Mouse (Mus musculus) sigmoid colon, adult 10 weeks (tissue): ENCODE measurements around the gene Trak2. TPM values are rescaled to one million over a fixed set of nuclear protein-coding genes. Genes with fewer than 3 reads are reported as not detected.

Experiments
- polyA plus RNA-seq: library from polyadenylated mRNA; stranded (reverse); fragments of 350-450 nt; fragmentation: Illumina TruSeq; extraction: RNeasy Lipid Tissue Mini Kit (QIAGEN cat#74804); gene quantifications from one replicate; pipeline ENCODE4 v1.2.3, GENCODE M21; 2014; ENCODE audit warnings: low read depth, low replicate concordance

Trak2 gene
- polyA plus RNA-seq, result 45.1 TPM

DNA sequence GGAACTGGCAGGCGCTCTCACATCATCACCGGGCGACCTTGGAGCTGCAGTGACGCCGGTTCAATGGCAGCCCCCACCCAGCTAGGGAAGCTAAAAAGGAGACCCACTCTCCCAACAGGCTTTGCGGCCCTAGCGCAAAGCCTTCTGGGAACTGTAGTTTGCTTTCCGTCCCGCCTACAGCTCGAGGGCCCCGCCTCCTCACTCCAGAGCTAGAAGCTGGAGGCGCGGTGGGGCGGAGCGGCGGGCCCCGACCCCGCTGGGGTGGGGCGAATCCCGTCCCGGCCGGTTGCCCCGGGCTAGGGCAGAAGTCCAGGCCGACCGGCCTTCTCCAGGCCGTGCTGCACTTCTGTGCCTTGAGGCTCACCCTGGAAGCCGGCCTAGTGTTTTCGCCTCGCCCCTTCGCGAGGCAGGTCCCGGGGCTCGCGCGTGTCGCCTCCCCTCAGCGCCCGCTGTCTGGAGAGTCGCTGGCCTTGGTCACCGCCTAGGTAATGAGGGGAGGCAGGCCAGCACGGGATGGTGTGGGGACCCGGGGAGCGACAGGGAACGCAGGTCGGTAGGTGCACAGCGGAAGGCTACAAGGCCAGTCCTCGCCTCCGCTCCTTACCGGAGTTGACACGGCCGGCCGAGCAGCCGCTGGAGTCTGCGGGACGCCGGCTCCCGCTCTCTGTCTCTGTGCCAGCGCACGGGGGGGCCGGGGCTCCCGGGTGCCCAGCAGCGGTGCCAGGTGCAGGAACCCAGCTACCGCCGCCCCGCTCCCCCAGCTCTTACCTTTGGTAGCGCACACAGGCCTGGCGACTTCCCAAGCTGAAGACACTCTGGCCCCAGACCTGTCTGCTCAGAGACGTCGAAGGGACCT lies at the start of gene Trak2, which contains the start of gene Stradb:
Trak2 (minus strand) TSS at position 65 of the 856 bp plus-strand sequence.
Stradb (plus strand) TSS at position 157 of the 856 bp plus-strand sequence.

Other genes starting within 250 kb of the Trak2 start
- 123 TPM for gene Casp8, start 178.1 kb downstream of the Trak2 start, polyA plus RNA-seq
- gene Stradb, start 92 bp upstream of the Trak2 start, polyA plus RNA-seq, result 43.8 TPM
- not detected for gene C2cd6, start 121.5 kb upstream of the Trak2 start, polyA plus RNA-seq
- 6.2 TPM for gene Tmem237, start 147.0 kb upstream of the Trak2 start, polyA plus RNA-seq
- 0.13 TPM for gene Mpp4, start 190.0 kb upstream of the Trak2 start, polyA plus RNA-seq